Mouse (Mus musculus): ENCODE results near the gene Cmtm3.

- no peak for TF ChIP-seq CTCF (IDR thresholded peaks at IDR 0.05; ENCODE audit: low read depth, low read length)
- no peak for TF ChIP-seq GATA2 (IDR thresholded peaks at IDR 0.05; ENCODE audit: borderline replicate concordance, low read depth, low read length)
These were observed 5.4 kb downstream of the Cmtm3 start for GRCm38 (mm10) chr8:104344622-104345021.
